Mouse (Mus musculus) cerebellum, adult 2 months (tissue): ENCODE data around the gene Mthfsd.

ENCODE experiments used
- CTCF ChIP-seq: fragments of 200-500 bp; IDR thresholded peaks from 2 replicates; pipeline ENCODE4 v1.5.1; 2011; ENCODE audit warnings: low read depth, mild to moderate bottlenecking, control low read depth, low read length, moderate library complexity, borderline replicate concordance; ENCODE audit not compliant: insufficient read depth
- POLR2A ChIP-seq: fragments of 200-500 bp; IDR thresholded peaks from 2 replicates; pipeline ENCODE4 v1.6.1; 2011; ENCODE audit warnings: low read length, control low read depth, borderline replicate concordance; ENCODE audit not compliant: insufficient read depth

- TF ChIP-seq CTCF = peak; percentile 83
- TF ChIP-seq POLR2A = no peak
These were observed 15.6 kb downstream of the Mthfsd start for GRCm38 (mm10) chr8:121092627-121093026.
